8 mouse cellular contexts compared by ENCODE assay signal in genomic region chr6:128479463-128480454, GRCm38 (mm10). TPM values are rescaled to one million over a fixed set of nuclear protein-coding genes. Genes with fewer than 3 reads are reported as not detected.
DNase-seq lines count a peak whose midpoint lies in the region; TF ChIP-seq lines count a peak whose summit lies in the region.

No protein-coding gene starts in this region.

- H3K4me1 ChIP-seq in cortical plate, adult 2 months (ENCODE audit: control insufficient read depth, insufficient read depth, low read length) = no peaks in the 10 kb centered on the region
- peaks cover 8% of the 10 kb centered on the region for H3K4me1 ChIP-seq in megakaryocyte, embryonic 14.5 days

- peak; percentile 99 for DNase-seq in adipocyte (ENCODE audit: low spot score)
- peak; percentile 99 for DNase-seq in gastrocnemius, postnatal 10 days
- DNase-seq in induced T-regulatory cell, adult 2 months (ENCODE audit: low read depth) = peak; percentile 95
- peak; percentile 86 to 87 for DNase-seq in left cerebral cortex, adult 8-10 months (ENCODE audit: low spot score in 2 of 2)
- DNase-seq in right cerebral cortex, adult 2 months (ENCODE audit: low spot score in 2 of 2) = peak; percentile 97 to 98
- DNase-seq in urinary bladder, postnatal 10 days (ENCODE audit: low spot score) = peak; percentile 96

- TF ChIP-seq CTCF in cortical plate, adult 2 months (IDR thresholded peaks at IDR 0.05; ENCODE audit: extremely low read depth, insufficient read depth, low read length) = peak; percentile 100

- peaks cover 8% of the 10 kb centered on the region for H3K27me3 ChIP-seq in megakaryocyte, embryonic 14.5 days (replicated peaks)

- no peak overlapping the region for H3K4me3 ChIP-seq in cortical plate, adult 2 months (ENCODE audit: insufficient read depth, low read length)
- H3K4me3 ChIP-seq in megakaryocyte, embryonic 14.5 days (replicated peaks) = peak overlapping the region; percentile 77

- H3K27ac ChIP-seq in cortical plate, adult 2 months (ENCODE audit: insufficient read depth, low read length) = no peak overlapping the region

- TF ChIP-seq POLR2A in cortical plate, adult 2 months (IDR thresholded peaks at IDR 0.05; ENCODE audit: extremely low read depth, insufficient read depth, low read length) = no peak

- H3K9me3 ChIP-seq in megakaryocyte, embryonic 14.5 days = peaks cover 17% of the 10 kb centered on the region

- no peaks in the 10 kb centered on the region for H3K36me3 ChIP-seq in megakaryocyte, embryonic 14.5 days (replicated peaks; ENCODE audit: low read length)

RNA-seq across cellular contexts. Expression of gene Fkbp4, which starts 41.3 kb away (rescaled TPM):
- polyA plus RNA-seq in cortical plate, adult 2 months (2012; rRNA removed) = 116 and 118 TPM in 2 replicates
- 10 to 100 TPM; 88.1 to 90.8 TPM for total RNA-seq in gastrocnemius, postnatal 10 days (2021)
- 100 to 1,000 TPM; 107 to 120 (median 113) TPM for total RNA-seq in left cerebral cortex, adult 8-10 months (2022)
- 174 and 185 TPM in 2 replicates for polyA plus RNA-seq in megakaryocyte, embryonic 14.5 days (2012; ENCODE audit: insufficient read depth, low replicate concordance)

RNA-seq across cellular contexts. Expression of gene Pzp, which starts 46.8 kb away (rescaled TPM):
- polyA plus RNA-seq in cortical plate, adult 2 months (2012; rRNA removed) = 0.04 TPM in 1 of 2 replicates, not detected in the other
- 1 to 10 TPM in 1 of 2 experiments, under 1 TPM in 1; 0.07 to 1.8 TPM for total RNA-seq in gastrocnemius, postnatal 10 days (2021)
- total RNA-seq in left cerebral cortex, adult 8-10 months (2022) = not detected
- not detected in 2 replicates for polyA plus RNA-seq in megakaryocyte, embryonic 14.5 days (2012; ENCODE audit: insufficient read depth, low replicate concordance)

RNA-seq across cellular contexts. Expression of gene Itfg2, which starts 55.0 kb away (rescaled TPM):
- polyA plus RNA-seq in cortical plate, adult 2 months (2012; rRNA removed) = 17.9 and 19.3 TPM in 2 replicates
- total RNA-seq in gastrocnemius, postnatal 10 days (2021) = 10 to 100 TPM; 21.6 to 24.9 TPM
- total RNA-seq in left cerebral cortex, adult 8-10 months (2022) = 10 to 100 TPM; 25.7 to 34.9 (median 29.0) TPM
- polyA plus RNA-seq in megakaryocyte, embryonic 14.5 days (2012; ENCODE audit: insufficient read depth, low replicate concordance) = 10.0 and 20.3 TPM in 2 replicates
